Mouse (Mus musculus) 3134 (cell line): Measurements from ENCODE around the gene Ankrd28.

Source experiments
- DNase-seq: peaks from one replicate; pipeline ENCODE4 v3.0.0-alpha.2; 2011; ENCODE audit warnings: low spot score; ENCODE audit not compliant: insufficient read length; ENCODE audit errors: extremely low read depth

Gene Ankrd28

GRCm38 (mm10) chr14:31653101-31653875 lies 177.2 kb downstream of the Ankrd28 start:
- no peak for DNase-seq

GRCm38 (mm10) chr14:31652624-31653023 lies 177.8 kb downstream of the Ankrd28 start:
- no peak for DNase-seq

GRCm38 (mm10) chr14:31652106-31652505 lies 178.3 kb downstream of the Ankrd28 start:
- no peak for DNase-seq

- DNase-seq, result no peak
Measured at GRCm38 (mm10) chr14:31651206-31651605, 179.2 kb downstream of the Ankrd28 start.

GRCm38 (mm10) chr14:31650347-31650746 lies 180.1 kb downstream of the Ankrd28 start:
- DNase-seq, result no peak
